Comparison of ENCODE assay signal across 7 mouse cellular contexts in the genomic region with DNA sequence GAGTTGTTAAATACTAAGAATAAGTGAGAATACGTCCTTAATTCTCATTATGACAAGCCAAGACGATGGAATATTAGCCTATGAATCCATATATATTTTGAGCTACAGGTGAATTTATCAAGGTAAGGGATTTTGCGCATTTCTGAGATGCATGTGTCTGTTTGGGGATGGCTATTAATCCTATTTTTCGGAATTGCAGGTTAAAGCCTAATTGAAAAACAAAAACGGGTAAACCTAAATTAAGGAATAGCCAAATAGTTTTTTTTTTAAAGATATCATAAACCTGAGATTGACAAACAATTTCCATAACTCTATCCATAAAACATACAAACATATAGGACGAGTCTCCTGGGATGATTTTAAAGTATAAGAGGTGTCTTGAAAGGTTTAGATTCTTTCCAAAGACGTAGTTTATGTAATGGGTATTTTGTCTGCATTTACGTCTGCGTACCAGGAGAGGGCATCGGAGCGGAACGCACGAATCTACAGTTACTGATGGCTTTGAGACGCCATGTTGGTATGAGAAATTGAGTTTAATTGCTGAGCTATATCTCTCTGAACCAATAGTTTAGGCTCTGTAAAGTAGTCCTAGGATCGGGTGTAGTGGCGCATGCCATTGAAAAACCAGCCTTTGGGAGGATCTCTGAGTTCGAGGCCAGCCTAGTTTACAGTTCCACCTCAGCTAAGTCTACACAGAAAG. TPM values are rescaled to one million over a fixed set of nuclear protein-coding genes. Genes with fewer than 3 reads are reported as not detected.
DNase-seq lines count a peak whose midpoint lies in the region; ATAC-seq lines count a peak whose summit lies in the region.

No protein-coding gene starts in this region.

- H3K9me3 ChIP-seq in megakaryocyte, embryonic 14.5 days, result no peaks in the 10 kb centered on the region

- DNase-seq in ZHBTc4 (ENCODE audit: low read depth, low spot score), result peak; percentile 90
- DNase-seq in cerebellum, postnatal 25 days, result peak; percentile 66 to 74
- DNase-seq in frontal cortex, postnatal 36 days (ENCODE audit: low spot score in 2 of 2), result peak; percentile 42 to 58
- DNase-seq in left cerebral cortex, adult 9 months (ENCODE audit: low spot score in 2 of 2), result peak; percentile 49 to 65
- peak; percentile 55 for DNase-seq in right cerebral cortex, postnatal 25 days

- H3K4me1 ChIP-seq in megakaryocyte, embryonic 14.5 days, result peaks cover 19% of the 10 kb centered on the region

- ATAC-seq in inflammation-experienced regulatory T-cells, adult 6 months, result peak; percentile 46

- peak overlapping the region; percentile 97 for H3K4me3 ChIP-seq in megakaryocyte, embryonic 14.5 days (replicated peaks)

- peaks cover 2% of the 10 kb centered on the region for H3K36me3 ChIP-seq in megakaryocyte, embryonic 14.5 days (replicated peaks; ENCODE audit: low read length)

- H3K27me3 ChIP-seq in megakaryocyte, embryonic 14.5 days (replicated peaks), result no peaks in the 10 kb centered on the region

RNA-seq across cellular contexts. Expression of a gene that starts 4.8 kb away (rescaled TPM):
- 100 to 1,000 TPM; 348 to 426 (median 406) TPM for polyA plus RNA-seq in inflammation-experienced regulatory T-cells, adult 6 months (2017; shearing (Covaris generic))
- polyA plus RNA-seq in megakaryocyte, embryonic 14.5 days (2012; ENCODE audit: insufficient read depth, low replicate concordance), result 6.6 and 16.5 TPM in 2 replicates

RNA-seq across cellular contexts. Expression of a gene that starts 32.0 kb away (rescaled TPM):
- 100 to 1,000 TPM; 195 to 260 (median 256) TPM for polyA plus RNA-seq in inflammation-experienced regulatory T-cells, adult 6 months (2017; shearing (Covaris generic))
- 1.4 and 1.9 TPM in 2 replicates for polyA plus RNA-seq in megakaryocyte, embryonic 14.5 days (2012; ENCODE audit: insufficient read depth, low replicate concordance)

RNA-seq across cellular contexts. Expression of a gene that starts 46.2 kb away (rescaled TPM):
- 100 to 1,000 TPM in 1 of 3 experiments, 10 to 100 TPM in 2; 83.6 to 104 (median 99.6) TPM for polyA plus RNA-seq in inflammation-experienced regulatory T-cells, adult 6 months (2017; shearing (Covaris generic))
- polyA plus RNA-seq in megakaryocyte, embryonic 14.5 days (2012; ENCODE audit: insufficient read depth, low replicate concordance), result 1.4 and 10.2 TPM in 2 replicates

Comparison
In these comparisons a context has a peak if more than half of its experiments do, and no peak if none do; other contexts are left out.
1. Peak in every context shown above with its lines: DNase-seq, ATAC-seq and H3K4me3 ChIP-seq.
2. RNA of a gene that starts 4.8 kb away (polyA plus RNA-seq): 348 to 426 TPM in inflammation-experienced regulatory T-cells, adult 6 months; 6.6 to 16.5 TPM in megakaryocyte, embryonic 14.5 days; every median in the first group is over 10 times any median in the second.
3. RNA of a gene that starts 32.0 kb away (polyA plus RNA-seq): 195 to 260 TPM in inflammation-experienced regulatory T-cells, adult 6 months; 1.4 to 1.9 TPM in megakaryocyte, embryonic 14.5 days; every median in the first group is over 10 times any median in the second.